Mouse (Mus musculus) thymus, postnatal 0 days (tissue): Measurements from ENCODE around the gene Dnajc28. TPM values are rescaled to one million over a fixed set of nuclear protein-coding genes. Genes with fewer than 3 reads are reported as not detected.
"Not testable (repeated sequence)": the region's sequence is repeated elsewhere in the genome, so short reads cannot be mapped to it uniquely, and the experiment has no call there.

ENCODE experiments used
- DNase-seq: peaks from one replicate; pipeline ENCODE4 v3.0.0-alpha.2; 2015; ENCODE audit warnings: low spot score
- polyA plus RNA-seq: library from polyadenylated mRNA; unstranded; fragments of >200 nt; fragmentation: Nextera tagmentation; extraction: Ambion mirVana; gene quantifications from 2 replicates; pipeline ENCODE4 v1.2.1, GENCODE M21; 2015

Gene Dnajc28
- polyA plus RNA-seq: 2.3 and 3.3 TPM in 2 replicates

DNA sequence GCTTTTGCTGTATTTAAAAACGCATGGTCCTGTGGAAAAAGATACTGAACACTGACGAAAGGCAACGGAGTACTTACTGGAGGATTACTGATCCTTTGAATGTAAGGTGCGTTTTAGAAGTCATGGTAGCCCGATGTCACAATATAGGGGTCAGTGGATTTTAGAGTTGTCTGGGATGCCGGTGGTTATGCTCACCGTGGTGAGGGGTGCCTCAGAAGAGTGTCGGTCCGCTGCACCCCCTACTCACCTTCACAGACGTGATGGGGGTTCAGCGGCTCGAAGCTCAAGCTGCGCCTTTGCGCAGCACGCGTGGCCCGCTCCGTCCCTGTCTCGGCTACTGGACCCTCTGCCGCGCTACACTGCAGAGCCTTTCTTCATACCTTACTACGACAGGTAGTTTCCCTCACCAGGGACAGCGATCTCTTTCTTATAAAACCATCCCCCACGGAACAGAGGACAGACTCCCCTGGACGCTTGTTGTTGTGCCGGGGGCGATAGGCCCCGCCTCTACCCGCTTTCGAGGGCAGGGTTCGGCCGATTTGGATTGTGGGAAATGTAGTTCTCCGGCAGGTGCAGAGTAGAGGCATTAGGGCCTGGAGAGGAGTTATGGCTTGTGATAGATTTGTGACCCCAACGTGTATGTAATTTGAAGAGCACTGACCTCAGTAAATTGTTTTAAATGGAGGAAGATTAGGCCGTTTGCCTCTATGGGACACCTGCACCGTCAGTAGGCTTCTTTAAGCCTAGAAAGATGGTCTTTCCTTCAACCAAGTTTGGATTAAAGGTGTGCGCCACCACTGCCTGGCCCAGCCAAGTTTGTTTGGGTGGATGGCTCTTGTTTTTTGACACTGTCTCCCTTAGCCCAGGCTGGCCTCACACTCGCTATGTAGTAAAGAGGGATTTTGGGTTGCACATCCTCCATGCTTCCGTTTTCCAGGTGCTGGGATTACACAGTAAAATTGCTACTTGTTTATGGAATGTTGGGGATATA lies at the start of gene Dnajc28:
Gene Dnajc28 (minus strand): TSS at position 516 of the 991 bp plus-strand sequence.
- DNase-seq: peak; percentile 83

GRCm38 (mm10) chr16:91663795-91664194 lies 45.0 kb upstream of the Dnajc28 start:
- no peak for DNase-seq

DNA sequence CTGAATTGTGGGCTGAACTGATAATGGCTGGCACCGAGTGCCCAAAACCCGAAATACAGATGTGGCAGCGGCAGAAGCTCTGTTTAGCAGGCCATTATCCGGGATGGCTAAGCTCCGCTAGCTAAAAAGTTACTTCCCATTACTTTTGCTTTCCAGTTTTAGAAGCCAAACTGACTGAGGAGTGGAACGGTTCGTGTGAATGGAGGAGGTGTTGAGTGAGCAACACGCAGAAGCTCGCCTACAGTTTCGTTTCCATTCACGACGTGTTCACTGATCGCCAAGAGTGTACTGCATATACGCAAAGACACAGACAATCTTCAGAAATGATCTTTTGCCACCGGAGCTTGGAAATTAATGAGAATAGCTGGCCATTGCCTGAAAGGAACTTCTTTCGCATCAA lies 43.5 kb upstream of the Dnajc28 start:
- no peak for DNase-seq

DNA sequence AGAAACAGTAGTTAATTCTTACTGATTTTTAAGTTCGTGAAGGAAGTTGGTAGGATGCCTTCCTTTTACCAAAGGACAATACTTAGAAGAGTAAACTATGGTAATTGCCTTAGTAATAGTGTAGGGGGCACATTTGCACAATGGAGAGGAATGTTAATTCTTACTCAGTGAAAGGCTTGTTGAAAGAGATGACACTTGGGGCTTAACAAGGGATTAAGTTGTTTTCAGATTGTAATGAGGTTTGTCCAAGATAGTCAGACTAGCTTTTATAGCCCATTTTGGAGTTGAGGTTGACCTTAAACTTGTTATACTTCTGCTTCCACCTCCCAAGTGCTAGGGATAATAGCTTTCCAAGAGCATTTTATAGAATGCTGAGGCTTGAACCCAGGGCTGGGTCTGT lies 42.6 kb upstream of the Dnajc28 start:
- no peak for DNase-seq

GRCm38 (mm10) chr16:91659798-91660197 lies 41.0 kb upstream of the Dnajc28 start:
- no peak for DNase-seq

GRCm38 (mm10) chr16:91658471-91658870 lies 39.6 kb upstream of the Dnajc28 start:
- DNase-seq: no peak

DNA sequence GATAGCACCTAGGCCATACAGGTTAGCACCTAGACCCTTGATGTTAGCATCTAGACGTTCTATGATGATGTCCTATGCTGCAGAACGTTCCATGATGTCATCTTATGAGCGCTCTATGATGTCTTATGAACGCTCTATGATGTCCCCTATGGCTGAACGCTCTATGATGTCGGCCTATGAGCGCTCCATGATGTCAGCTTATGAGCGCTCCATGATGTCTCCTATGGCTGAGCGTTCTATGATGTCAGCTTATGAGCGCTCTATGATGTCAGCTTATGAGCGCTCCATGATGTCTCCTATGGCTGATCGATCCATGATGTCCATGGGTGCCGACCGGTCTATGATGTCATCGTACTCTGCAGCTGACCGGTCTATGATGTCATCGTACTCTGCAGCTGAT lies 38.5 kb upstream of the Dnajc28 start:
- no peak for DNase-seq

DNA sequence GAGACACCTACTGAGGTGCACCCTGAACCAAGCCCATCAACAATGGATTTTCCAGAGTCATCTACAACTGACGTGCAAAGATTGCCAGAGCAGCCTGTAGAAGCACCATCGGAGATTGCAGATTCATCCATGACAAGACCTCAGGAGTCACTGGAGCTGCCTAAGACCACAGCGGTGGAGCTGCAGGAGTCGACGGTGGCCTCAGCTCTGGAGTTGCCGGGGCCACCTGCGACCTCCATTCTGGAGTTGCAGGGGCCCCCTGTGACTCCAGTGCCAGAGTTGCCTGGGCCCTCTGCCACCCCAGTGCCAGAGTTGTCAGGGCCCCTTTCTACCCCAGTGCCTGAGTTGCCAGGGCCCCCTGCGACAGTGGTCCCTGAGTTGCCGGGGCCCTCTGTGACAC lies 36.5 kb upstream of the Dnajc28 start:
- DNase-seq: no peak

DNA sequence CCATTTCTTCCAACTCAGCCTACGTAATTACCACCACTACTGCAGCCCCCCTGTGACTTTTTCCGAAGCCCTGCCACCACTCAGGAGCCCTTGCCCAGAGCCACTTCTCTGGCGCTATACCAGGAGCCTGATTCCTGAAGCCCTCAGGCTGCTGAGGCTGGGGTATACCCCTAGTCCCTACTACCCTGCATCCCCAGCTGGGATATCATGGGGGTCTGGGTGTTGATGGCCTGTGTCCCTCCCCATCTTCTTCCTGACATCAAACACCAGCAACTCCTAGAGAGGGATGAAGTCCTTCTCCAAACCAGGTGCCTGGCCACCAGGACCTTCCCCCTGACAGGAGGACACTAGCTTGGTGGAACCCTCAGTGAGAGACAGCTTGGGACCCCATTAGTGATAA lies 33.4 kb upstream of the Dnajc28 start:
- DNase-seq: no peak

DNA sequence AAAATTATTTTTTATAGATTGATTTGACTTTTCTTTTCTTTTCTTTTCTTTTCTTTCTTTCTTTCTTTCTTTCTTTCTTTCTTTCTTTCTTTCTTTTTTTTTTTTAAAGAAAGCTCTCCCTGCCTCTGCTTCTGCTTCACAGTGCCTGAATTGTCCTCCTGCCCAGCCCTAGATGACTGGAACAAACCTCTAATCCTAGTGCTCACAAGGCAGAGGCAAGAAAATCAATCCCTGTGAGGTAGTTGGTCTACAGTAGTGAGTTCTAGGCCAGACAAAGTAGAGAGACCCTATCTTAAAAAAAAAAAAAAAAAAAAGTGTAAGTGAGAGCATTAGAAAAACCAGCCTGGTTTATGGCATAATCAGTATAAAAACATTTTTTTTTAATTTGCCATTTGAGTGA lies 31.0 kb upstream of the Dnajc28 start:
- no peak for DNase-seq

DNA sequence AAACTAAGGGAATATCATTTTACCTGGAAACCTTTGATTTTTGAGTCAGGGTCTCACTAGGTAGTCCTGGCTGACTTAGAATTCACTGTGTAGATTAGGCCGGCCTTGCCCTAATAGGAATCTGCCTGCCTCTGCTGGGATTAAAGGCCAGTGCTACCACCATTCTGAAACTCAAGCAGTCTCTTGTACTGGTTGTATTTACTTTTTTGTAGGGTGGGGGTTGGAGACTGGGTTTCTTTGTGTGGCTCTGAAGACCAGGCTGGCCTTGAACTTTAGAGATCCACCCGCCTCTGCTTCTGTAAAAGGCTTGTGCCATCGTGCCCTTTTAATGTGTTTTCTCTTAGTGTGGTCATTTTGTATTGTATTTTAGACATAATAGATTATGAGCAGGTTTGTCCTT lies 30.4 kb upstream of the Dnajc28 start:
- no peak for DNase-seq

DNA sequence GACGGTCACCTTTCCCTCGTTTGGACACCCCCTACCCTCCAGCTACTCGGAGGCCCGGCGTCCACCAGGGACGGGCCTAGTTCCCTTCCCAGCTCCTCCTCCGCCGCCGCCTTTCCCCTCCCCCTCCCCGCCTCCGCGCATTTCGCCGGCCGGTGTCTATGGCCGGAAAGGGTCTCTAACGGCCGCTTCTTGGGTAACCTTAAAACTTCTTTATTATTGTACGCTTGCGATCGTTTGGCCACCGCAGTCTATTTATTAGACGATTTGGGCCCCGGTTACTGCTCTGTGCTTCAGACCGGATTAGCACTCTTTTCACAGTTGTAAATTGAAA lies 29.4 kb upstream of the Dnajc28 start:
- no peak for DNase-seq

GRCm38 (mm10) chr16:91647461-91648219 lies 28.8 kb upstream of the Dnajc28 start, which contains the start of gene Son:
Gene Son (plus strand): TSS chr16:91647506.
- DNase-seq: peak; percentile 98

DNA sequence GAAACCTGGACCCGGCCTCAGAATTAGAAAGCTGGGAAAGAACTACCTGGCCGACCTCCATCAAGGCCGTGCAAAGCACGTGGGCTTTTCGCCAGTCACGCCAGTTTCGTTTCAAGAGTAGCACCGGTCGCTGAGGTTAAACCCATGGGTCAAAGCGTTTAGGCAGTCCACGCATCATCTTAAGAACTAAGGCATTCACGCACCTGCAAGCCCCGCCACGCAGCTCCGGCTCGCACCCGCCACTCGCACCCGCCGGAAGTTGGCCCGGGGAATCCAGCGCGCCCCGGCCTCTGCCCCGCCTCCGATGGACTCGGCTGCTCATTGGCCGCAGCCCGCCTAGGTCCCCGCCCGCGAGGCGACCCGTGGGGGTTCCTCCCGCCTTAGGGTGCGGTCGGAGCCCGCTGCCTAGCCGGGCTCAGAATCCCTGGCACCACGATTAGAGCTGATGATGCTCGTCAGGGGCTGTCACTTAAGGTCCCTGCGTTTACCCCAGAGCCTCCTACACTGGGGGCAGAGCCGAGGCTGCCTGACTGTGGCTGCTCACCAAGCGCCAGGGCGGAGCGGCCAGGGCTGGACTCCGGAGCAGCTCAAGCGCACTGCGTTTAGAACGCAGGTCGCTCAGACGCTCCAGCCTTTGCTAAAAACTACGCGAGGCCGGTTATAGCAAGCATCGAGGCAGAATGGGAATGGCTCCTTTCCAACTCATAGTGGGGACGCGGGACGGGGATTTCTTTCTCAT lies 28.0 kb upstream of the Dnajc28 start, which contains the start of gene Gart:
Gene Gart (minus strand): TSS at position 272 of the 739 bp plus-strand sequence.
- peak; percentile 93 for DNase-seq

- peak; percentile 81 for DNase-seq
Observed at GRCm38 (mm10) chr16:91645995-91646602, 27.3 kb upstream of the Dnajc28 start.

DNA sequence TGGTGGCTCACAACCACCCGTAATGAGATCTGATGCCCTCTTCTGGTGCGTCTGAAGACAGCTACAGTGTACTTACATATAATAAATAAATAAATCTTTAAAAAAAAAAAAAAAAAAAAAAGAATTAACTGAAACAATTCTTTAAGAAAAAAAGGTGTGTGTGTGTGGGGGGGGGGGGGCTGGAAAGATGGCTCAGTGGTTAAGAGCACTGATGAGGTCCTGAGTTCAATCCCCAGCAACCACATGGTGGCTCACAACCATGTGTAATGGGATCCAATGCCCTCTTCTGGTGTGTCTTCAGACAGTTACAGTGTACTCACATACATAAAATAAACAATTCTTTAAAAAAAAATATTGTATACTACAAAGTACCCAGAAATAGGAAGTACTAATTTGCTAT lies 26.6 kb upstream of the Dnajc28 start:
- DNase-seq: not testable (repeated sequence)

GRCm38 (mm10) chr16:91644901-91645300 lies 26.1 kb upstream of the Dnajc28 start:
- no peak for DNase-seq

- no peak for DNase-seq
Observed at GRCm38 (mm10) chr16:91640171-91640570, 21.3 kb upstream of the Dnajc28 start.

GRCm38 (mm10) chr16:91639636-91640035 lies 20.8 kb upstream of the Dnajc28 start:
- DNase-seq: no peak

DNA sequence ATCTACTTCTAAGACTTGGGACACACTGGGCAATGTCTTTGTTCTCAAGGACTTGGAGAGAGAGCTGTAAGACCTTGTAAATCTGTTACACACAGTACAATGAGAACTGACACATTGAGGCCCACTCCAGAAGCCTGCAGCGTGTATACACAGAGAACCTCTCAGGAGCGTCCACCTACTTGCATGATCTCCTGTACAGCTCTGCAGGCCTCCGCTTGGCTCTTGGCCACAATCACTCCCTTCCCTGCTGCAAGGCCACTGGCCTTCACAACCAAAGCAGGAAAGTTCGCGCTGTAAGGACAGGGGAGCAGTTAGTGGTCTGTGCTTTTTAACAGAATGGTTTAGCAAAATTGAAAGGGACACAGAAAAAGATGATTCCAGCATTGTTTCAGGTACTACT lies 20.3 kb upstream of the Dnajc28 start:
- no peak for DNase-seq

- DNase-seq: no peak
Observed at GRCm38 (mm10) chr16:91633641-91634040, 14.8 kb upstream of the Dnajc28 start.
